Mouse (Mus musculus) stomach, postnatal 0 days (tissue): ENCODE data around the gene Ndufc1. TPM values are rescaled to one million over a fixed set of nuclear protein-coding genes. Genes with fewer than 3 reads are reported as not detected.

Experiments
- ATAC-seq: fragments of 200-750 bp; cut with Nextera tagmentation; 2 replicates; pipeline ENCODE4 v1.8.0; 2017; ENCODE audit not compliant: low FRiP score, low TSS enrichment
- DNase-seq: peaks from one replicate; pipeline ENCODE4 v3.0.0-alpha.2; 2016; ENCODE audit warnings: low spot score
- H3K27ac ChIP-seq: fragments of 300-500 bp; sonication (generic); replicated peaks from 2 replicates; pipeline ENCODE4 v1.5.1; 2014; ENCODE audit warnings: mild to moderate bottlenecking, control low read depth
- H3K27me3 ChIP-seq: fragments of 300-500 bp; sonication (generic); 2 replicates; pipeline ENCODE4 v1.6.1; 2014; ENCODE audit warnings: low read length; ENCODE audit not compliant: control insufficient read depth, insufficient read depth
- H3K36me3 ChIP-seq: fragments of 300-500 bp; sonication (generic); 2 replicates; pipeline ENCODE4 v1.6.1; 2014; ENCODE audit warnings: low read length, mixed read lengths; ENCODE audit not compliant: control insufficient read depth, insufficient read depth
- H3K4me1 ChIP-seq: fragments of 300-500 bp; sonication (generic); replicated peaks from 2 replicates; pipeline ENCODE4 v1.6.1; 2014; ENCODE audit warnings: antibody characterized with exemption; ENCODE audit not compliant: control insufficient read depth, insufficient read depth
- H3K4me2 ChIP-seq: fragments of 300-500 bp; sonication (generic); replicated peaks from 2 replicates; pipeline ENCODE4 v1.6.1; 2014; ENCODE audit warnings: low read depth, mild to moderate bottlenecking, control low read depth, moderate library complexity
- H3K4me3 ChIP-seq: fragments of 300-500 bp; sonication (generic); 2 replicates; pipeline ENCODE4 v1.5.1; 2014; ENCODE audit warnings: low read depth, low read length, control low read depth
- H3K9ac ChIP-seq: fragments of 300-500 bp; sonication (generic); 2 replicates; pipeline ENCODE4 v1.6.1; 2014; ENCODE audit warnings: mild to moderate bottlenecking, low read length, control low read depth, mixed read lengths
- H3K9me3 ChIP-seq: fragments of 300-500 bp; sonication (generic); 2 replicates; pipeline ENCODE4 v1.6.1; 2016; ENCODE audit warnings: low read length; ENCODE audit not compliant: control insufficient read depth
- CTCF ChIP-seq: IDR thresholded peaks from 2 replicates; pipeline ENCODE4 v1.5.1; 2016; ENCODE audit warnings: antibody characterized with exemption, low read depth, mild to moderate bottlenecking, moderate library complexity
- EP300 ChIP-seq: optimal IDR thresholded peaks from 2 replicates; pipeline ENCODE3; 2016; ENCODE audit warnings: antibody characterized with exemption
- WGBS: fragments of 180-500 bp; shearing (Covaris S2); extraction: QIAGEN DNeasy Blood & Tissue Kit; methylation state at CpG from one replicate; pipeline ENCODE4 v1.1.7; 2014; 5-methylcytosine and 5-hydroxymethylcytosine counted together
- polyA plus RNA-seq: library from polyadenylated mRNA; unstranded; fragments of >200 nt; fragmentation: Nextera tagmentation; extraction: Ambion mirVana; gene quantifications from 2 replicates; pipeline ENCODE4 v1.2.1, GENCODE M21; 2015

Ndufc1 gene
- polyA plus RNA-seq, 1 experiment from 2014 or later, result 979 TPM

GRCm38 (mm10) chr3:51378665-51378946, 30.2 kb downstream of the Ndufc1 start:
- no peaks in the 10 kb centered on the region for H3K36me3 ChIP-seq
- H3K9ac ChIP-seq, result no peak overlapping the region
- no peaks in the 10 kb centered on the region for H3K4me1 ChIP-seq
- H3K9me3 ChIP-seq, result no peaks in the 10 kb centered on the region
- peak overlapping the region; percentile 58 for H3K4me2 ChIP-seq
- DNase-seq, result no peak
- TF ChIP-seq CTCF (no peak), EP300 (no peak)
- H3K27ac ChIP-seq, result no peak overlapping the region
- no peak overlapping the region for H3K4me3 ChIP-seq
- ATAC-seq, result no peak
- H3K27me3 ChIP-seq, result no peaks in the 10 kb centered on the region
- WGBS, result 75% methylated on average over 3 of the region's 3 CpGs

DNA sequence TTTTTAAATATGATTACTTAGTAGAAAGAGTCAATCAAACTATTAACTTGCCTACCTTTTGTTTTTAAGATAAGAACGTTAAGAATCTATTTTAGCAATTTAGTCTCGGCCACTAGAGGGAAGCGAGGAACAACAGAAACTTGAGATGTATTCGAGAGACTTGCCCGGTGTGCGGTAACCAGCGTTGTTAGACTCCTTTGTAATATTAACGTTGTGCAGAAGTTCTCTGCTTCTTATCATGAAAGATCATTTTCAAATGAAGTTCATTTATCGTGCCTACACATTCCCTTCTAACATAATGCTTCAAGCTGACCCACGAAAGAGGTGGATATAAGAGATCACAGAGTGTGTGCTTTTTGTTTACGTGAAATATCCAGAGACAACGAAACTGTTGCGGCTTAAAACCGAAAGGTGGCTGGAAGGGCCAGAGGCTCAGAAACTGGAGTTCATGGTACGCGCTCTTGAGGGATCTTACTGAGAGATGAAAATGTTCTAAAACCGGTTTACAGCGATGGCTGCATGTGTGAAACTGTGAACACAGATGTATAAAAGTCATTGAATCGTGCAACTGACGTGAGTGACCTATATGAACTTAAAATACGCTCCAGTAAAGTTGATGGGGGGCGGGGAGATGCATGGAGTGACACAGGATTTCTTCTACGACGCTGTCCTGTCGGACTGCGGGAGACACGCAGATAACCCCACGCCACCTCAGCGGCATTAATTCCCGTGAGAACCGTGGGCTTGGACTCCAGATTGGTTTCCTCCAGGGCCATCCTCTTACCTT, 30.7 kb downstream of the Ndufc1 start:
- Histone ChIP-seq H3K9me3 (no peaks in the 10 kb centered on the region), H3K27ac (no peak overlapping the region), H3K4me3 (peak overlapping the region; percentile 41), H3K27me3 (no peaks in the 10 kb centered on the region), H3K36me3 (no peaks in the 10 kb centered on the region), H3K4me2 (peak overlapping the region; percentile 58), H3K9ac (peak overlapping the region; percentile 52; the same call in 1 of the 2 replicates), H3K4me1 (no peaks in the 10 kb centered on the region)
- ATAC-seq, result peak; percentile 10; the same call in 1 of the 2 replicates
- TF ChIP-seq CTCF (peak; percentile 78), EP300 (no peak)
- WGBS, result 25% methylated on average over 31 of the region's 31 CpGs
- DNase-seq, result peak; percentile 34

DNA sequence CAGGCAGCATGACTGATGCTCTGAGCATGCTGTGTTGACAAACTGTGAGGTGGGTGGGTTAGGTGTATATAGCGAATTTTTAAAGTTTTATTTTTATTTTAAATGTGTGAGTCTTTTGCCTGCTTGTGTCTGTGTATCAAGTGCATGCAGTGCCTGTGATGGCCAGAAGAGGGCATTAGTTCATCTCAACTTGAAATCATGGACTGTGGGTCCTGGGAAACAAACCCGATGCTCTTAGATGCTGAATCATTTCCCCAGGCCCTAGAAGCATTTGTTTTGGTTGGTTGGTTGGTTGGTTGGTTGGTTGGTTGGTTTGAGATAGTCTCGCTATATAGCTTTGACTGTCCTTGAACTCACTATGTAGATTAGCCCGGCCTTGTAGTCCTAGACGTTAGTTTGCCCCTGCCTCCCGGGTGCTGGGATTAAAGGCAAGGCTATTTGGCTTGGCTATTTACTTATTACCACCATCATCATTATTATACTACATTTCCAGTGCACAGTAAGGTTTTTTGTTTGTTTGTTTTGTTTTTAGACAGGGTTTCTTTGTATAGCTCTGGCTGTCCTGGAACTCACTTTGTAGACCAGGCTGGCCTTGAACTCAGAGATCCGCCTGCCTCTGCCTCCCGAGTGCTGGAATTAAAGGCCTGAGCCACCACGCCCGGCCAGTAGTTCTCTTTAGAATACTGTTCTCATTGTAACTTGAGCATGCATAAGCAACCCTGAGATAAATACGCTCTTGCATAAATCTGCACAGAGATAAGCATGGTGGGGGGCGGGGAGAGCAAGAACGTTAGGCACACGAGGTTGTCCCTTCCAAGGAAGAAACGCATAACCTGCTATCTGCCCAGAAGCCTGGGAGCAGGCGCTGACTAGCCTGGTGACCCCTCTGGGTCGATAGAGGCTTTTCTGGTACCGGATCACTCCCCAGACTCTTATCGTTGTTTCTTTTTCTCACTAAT, 33.2 kb downstream of the Ndufc1 start:
- no peak overlapping the region for H3K4me2 ChIP-seq
- DNase-seq, result peak; percentile 45

GRCm38 (mm10) chr3:51373544-51373943, 35.2 kb downstream of the Ndufc1 start:
- Histone ChIP-seq H3K4me2 (no peak overlapping the region), H3K27me3 (no peaks in the 10 kb centered on the region), H3K36me3 (no peaks in the 10 kb centered on the region), H3K4me3 (no peak overlapping the region), H3K27ac (no peak overlapping the region), H3K4me1 (no peaks in the 10 kb centered on the region), H3K9ac (no peak overlapping the region), H3K9me3 (no peaks in the 10 kb centered on the region)
- DNase-seq (no peak), ATAC-seq (no peak)
- peak; percentile 51 for TF ChIP-seq CTCF
- TF ChIP-seq EP300, result no peak
- 57% methylated on average over 5 of the region's 5 CpGs for WGBS

More for the DNA sequence above, 33.2 kb downstream of the Ndufc1 start:
- Histone ChIP-seq H3K27ac (no peak overlapping the region), H3K36me3 (no peaks in the 10 kb centered on the region), H3K9ac (no peak overlapping the region), H3K4me3 (no peak overlapping the region), H3K27me3 (no peaks in the 10 kb centered on the region), H3K4me1 (no peaks in the 10 kb centered on the region), H3K9me3 (no peaks in the 10 kb centered on the region)
- WGBS, result 77% methylated on average over 19 of the region's 19 CpGs
- no peak for ATAC-seq
- TF ChIP-seq CTCF (peak; percentile 78), EP300 (no peak)

- Histone ChIP-seq H3K27ac (no peak overlapping the region), H3K36me3 (no peaks in the 10 kb centered on the region), H3K4me2 (no peak overlapping the region), H3K9ac (no peak overlapping the region), H3K9me3 (no peaks in the 10 kb centered on the region), H3K4me1 (no peaks in the 10 kb centered on the region), H3K27me3 (no peaks in the 10 kb centered on the region), H3K4me3 (no peak overlapping the region)
- no peak for DNase-seq
- TF ChIP-seq CTCF (no peak), EP300 (no peak)
- ATAC-seq, result no peak
- WGBS, result 40% methylated on average over 5 of the region's 5 CpGs
Observed at GRCm38 (mm10) chr3:51372883-51373282, 35.9 kb downstream of the Ndufc1 start.

DNA sequence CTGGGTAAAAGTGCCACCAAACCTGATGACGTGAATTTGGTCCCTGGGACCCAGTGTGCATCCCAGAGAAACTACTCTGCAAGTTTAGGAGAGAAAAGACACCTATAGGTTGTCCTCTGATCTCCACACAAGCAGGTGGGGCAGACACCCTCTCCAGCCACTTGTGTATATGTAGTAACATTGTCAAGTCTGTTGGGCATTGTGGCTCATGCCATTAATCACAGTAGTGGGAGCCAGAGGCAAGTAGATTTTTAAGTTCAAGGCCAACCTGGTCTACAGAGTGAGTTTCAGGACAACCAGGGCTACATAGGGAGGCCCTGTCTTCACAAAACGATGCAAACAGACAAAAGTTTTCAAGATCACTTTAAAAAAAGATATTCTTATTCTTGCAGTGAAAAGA, 37.0 kb downstream of the Ndufc1 start:
- Histone ChIP-seq H3K27ac (no peak overlapping the region), H3K4me2 (no peak overlapping the region), H3K9ac (no peak overlapping the region), H3K9me3 (no peaks in the 10 kb centered on the region), H3K27me3 (no peaks in the 10 kb centered on the region), H3K4me1 (no peaks in the 10 kb centered on the region), H3K36me3 (no peaks in the 10 kb centered on the region), H3K4me3 (no peak overlapping the region)
- TF ChIP-seq CTCF, result no peak
- TF ChIP-seq EP300, result no peak
- WGBS, result 67% methylated on average over 2 of the region's 2 CpGs
- ATAC-seq (no peak), DNase-seq (no peak)
